Mouse (Mus musculus) cerebellum, adult 11 months (tissue): ENCODE data around the gene Qsox1.

Experiments
- DNase-seq: peaks from one replicate; pipeline ENCODE4 v3.0.0; 2022

Qsox1 gene

GRCm38 (mm10) chr1:155812581-155813499, at the start of gene Qsox1:
Qsox1 (minus strand) TSS chr1:155812889.
- peak; percentile 74 for DNase-seq

DNA sequence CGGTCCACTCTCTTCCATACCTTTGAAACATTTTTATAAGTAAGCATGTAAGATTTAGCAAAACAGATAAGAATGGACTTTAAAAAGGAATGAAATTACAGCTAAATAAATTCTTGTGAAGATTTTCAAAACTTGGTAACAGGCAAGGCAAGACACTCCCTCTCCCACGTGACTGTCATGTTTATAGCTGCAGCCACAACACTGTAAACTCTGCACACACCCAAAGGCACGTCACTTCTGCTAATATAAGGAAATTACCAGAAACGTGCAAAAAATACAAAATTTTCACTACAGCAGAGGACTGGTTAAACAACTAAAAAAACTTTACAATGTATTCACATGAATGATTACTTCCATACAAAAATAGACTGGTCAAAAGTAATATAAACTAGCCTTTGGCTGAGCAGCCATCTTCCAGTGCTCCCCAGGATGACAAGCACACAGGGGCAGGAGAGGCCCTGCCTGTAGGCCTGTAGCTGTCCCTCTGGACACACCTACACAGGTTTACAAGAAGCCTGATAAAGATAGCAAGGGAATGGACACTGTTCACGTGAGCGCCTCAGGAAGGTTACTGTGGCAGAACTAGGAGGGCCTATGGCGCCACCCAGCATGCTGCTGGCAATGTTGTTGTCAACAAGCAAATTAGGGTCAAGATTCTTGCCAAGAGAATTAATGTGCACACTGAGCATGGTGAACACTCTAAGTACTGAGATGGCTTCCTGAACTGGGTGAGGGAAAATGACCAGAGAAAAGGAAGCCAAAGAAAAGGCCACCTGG, 42.4 kb upstream of the Qsox1 start:
- peak; percentile 85 for DNase-seq

DNA sequence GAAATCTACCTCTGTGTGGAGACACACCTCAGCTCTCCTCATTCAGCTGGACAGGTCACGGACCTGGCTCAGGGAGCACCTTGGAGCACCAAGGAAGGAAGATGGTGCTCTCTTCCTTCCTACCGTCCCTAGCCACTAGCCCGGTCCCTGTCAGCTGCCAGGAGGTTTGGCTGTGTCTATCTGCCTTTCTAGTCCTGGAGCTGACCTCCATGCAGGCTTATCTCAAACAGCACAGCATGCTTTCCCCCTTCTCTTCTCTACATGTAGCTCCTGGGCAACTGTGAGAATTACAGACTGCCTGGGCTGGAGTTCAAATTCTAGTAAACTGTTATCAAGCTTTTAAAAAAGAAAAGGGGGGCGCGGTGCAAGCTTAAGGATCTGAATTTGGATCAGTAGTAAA, 40.3 kb upstream of the Qsox1 start:
- no peak for DNase-seq

- DNase-seq: no peak
Measured at GRCm38 (mm10) chr1:155844235-155844634, 31.5 kb upstream of the Qsox1 start.

DNA sequence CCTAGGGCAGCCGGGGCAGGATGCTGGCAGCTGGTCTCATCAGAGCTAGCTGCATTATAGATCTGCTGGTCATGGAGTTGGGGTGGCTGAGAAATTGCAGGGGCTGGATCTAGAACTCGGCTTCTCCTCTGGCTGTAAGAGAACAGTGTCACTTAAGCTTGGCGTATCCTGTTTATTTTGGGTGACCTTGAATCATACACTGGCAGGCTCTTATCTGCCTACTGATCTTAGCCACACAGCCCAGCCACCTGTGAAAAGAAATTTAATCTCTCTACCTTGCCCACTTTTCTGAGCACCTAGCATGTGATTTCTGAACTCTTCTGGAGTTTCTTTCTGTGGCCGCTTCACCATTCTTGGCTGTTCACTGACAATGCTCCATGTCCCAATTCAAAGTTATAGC, 30.8 kb upstream of the Qsox1 start:
- DNase-seq: no peak

- no peak for DNase-seq
Measured at GRCm38 (mm10) chr1:155835667-155836066, 23.0 kb upstream of the Qsox1 start.

GRCm38 (mm10) chr1:155833610-155834009, 20.9 kb upstream of the Qsox1 start:
- DNase-seq: no peak

- no peak for DNase-seq
Measured at GRCm38 (mm10) chr1:155831958-155832357, 19.3 kb upstream of the Qsox1 start.

GRCm38 (mm10) chr1:155830861-155831260, 18.2 kb upstream of the Qsox1 start:
- DNase-seq: no peak

- DNase-seq: no peak
Measured at GRCm38 (mm10) chr1:155827703-155828295, 15.1 kb upstream of the Qsox1 start.

- DNase-seq: no peak
Measured at GRCm38 (mm10) chr1:155826803-155827395, 14.2 kb upstream of the Qsox1 start.

DNA sequence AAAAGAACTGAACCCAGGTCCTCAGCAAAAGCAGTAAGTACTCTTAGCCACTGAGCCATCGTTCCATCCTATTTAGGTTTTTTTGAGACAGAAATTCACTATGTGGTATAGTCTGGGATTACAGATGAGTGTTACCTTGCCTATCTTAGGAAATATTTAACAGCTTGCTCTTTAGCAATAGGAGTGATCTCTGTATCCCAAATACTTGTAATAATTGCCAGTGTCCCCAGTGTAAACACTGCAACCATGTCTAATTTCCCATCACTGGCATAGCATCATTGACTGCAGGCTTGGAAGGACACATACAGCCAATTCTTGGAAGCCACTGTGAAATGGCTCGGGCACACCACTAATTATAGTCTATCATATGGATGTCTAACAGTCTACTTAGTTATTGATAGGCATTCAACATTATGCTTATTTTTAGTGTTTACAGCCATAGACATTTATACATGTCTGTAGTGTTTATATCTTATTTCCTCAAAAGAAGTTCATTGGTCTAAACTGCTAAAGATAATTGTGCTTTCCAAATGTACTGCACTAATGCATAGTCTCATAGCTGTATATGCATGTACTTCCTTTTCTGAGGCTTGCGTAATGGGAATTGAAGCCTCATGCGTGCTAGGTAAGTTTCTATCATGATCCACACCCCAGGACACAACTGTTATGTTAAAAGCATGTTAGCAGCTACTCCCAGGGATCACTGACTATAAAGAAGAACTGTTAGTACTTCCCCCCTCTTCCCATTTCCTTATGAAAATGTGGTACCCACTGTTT, 13.4 kb upstream of the Qsox1 start:
- no peak for DNase-seq

- DNase-seq: no peak
Measured at GRCm38 (mm10) chr1:155820646-155821045, 8.0 kb upstream of the Qsox1 start.

- DNase-seq: no peak
Measured at GRCm38 (mm10) chr1:155816167-155816566, 3.5 kb upstream of the Qsox1 start.

- no peak for DNase-seq
Measured at GRCm38 (mm10) chr1:155811995-155812580, 601 bp downstream of the Qsox1 start.

GRCm38 (mm10) chr1:155810616-155811015, 2.1 kb downstream of the Qsox1 start:
- no peak for DNase-seq

GRCm38 (mm10) chr1:155809706-155810442, 2.8 kb downstream of the Qsox1 start:
- no peak for DNase-seq

- no peak for DNase-seq
Measured at GRCm38 (mm10) chr1:155808261-155808660, 4.4 kb downstream of the Qsox1 start.

DNA sequence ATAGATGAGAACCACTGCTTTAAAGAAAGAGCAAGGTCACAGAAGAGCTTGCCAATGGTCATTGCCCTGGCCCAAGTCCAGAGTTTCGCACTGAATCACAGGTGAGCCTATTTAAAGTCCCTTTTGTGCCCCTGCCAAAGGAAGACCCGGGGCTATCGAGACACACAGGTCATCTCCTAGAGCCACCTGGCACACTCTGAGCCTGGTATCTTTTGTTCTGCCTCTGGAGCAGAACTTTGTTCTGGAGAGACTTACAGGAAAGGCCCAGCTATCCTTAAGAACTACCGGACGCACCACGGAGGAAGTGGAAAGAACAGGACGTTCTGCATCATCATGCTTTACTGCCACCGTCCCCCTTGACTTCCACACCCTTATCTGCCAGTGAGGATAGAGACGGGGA, 7.1 kb downstream of the Qsox1 start:
- no peak for DNase-seq

DNA sequence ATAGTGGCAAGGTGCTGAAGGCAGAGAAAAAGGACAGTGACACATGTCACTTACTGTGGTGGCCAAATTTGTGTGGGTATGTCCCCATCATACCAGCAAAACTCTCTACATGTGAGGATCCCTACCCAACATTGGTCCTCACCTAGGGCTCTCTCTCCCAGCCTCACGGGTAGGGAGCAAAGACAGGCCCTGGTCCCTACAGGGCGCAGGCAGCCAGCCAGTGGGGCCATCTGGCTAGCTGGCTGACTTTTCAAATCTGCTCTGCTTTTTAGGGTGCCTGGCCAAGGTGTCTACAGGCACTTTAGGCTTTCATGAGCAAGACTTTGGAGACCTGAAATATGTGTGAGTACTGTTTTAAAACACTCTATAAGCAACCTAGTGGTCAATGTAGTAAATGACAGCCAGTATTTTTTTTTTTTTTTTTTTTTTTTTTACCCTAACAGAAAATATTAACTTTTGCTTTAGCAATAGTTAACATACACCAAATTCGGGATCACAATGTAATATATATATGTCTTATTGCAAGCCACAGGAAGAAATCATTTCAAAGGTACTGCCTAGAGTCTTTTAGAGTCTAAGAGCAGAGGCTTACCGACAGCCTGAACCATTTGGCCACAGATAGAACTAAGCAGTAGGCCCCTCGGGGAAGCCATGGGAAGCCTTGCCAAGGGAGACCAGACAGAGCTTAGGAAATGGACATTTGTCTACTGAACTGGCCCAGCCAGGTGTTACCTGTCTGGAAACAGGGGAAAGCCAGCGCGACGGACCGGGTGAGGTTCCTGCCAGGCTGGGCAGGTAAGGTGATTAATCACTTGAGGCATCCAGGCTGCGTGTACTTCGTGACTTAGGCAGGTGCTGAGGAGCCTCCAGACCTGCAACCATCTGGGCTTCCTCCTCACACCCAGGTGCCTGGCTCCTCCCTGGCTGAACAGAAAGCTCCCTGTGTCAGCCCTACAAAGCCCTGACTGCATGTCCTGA, 11.4 kb downstream of the Qsox1 start:
- DNase-seq: peak; percentile 77
